In the genomic region with DNA sequence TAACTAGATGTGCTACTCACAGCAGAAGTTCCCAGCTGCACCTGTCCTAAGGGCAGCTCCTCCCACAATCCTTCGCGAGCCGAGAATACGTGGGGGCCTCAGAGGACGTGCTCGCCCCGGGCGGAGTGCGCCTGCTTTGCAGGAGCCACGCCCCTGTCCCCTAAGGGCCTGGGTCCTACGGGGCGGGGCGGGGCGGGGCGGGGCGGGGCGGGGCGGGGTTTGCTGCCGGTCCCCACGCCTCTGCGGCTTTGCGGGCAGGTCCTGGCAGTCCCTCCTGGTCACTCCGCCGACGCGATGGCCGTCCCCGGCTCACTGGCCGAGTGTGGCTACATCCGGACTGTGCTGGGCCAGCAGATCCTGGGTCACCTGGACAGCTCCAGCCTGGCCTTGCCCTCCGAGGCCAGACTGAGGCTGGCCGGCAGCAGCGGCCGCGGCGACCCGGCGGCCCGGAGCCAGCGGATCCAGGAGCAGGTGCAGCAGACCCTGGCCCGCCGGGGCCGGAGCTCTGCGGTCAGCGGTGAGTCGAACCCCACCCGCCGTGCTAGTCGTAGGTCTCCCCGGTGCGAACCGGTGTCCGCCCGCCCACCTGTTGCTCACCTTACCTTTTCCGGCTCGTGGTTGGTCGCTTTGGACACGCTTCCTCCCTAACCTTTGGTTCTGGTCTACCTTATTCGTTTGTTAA, we compare ENCODE assay signal across 8 mouse cellular contexts. TPM values are rescaled to one million over a fixed set of nuclear protein-coding genes. Genes with fewer than 3 reads are reported as not detected.
DNase-seq lines count a peak whose midpoint lies in the region; ATAC-seq and TF ChIP-seq lines count a peak whose summit lies in the region.

Gene Pkp2, plus strand, starts transcription at position 240 of the 682 bp plus-strand sequence.

- H3K4me3 ChIP-seq in E14TG2a.4 (replicated peaks; ENCODE audit: low read length), result peak within 1 kb of the TSS; percentile 94
- peak within 1 kb of the TSS; percentile 25 for H3K4me3 ChIP-seq in bone marrow, adult 2 months (replicated peaks; ENCODE audit: control insufficient read depth, low read depth, low read length)
- peak within 1 kb of the TSS; percentile 52 for H3K4me3 ChIP-seq in embryonic facial prominence, embryonic 15.5 days (replicated peaks)
- H3K4me3 ChIP-seq in heart, embryonic 14.5 days (ENCODE audit: control insufficient read depth in 1 of 2, insufficient read depth in 1 of 2, low read depth in 1 of 2, low read length in 2 of 2), result peak within 1 kb of the TSS; percentile 86 to 92
- H3K4me3 ChIP-seq in kidney, postnatal 0 days (replicated peaks; ENCODE audit: low read depth, low read length), result peak within 1 kb of the TSS; percentile 71
- H3K4me3 ChIP-seq in liver, embryonic 15.5 days (replicated peaks), result peak within 1 kb of the TSS; percentile 65
- H3K4me3 ChIP-seq in neural tube, embryonic 13.5 days, result peak within 1 kb of the TSS; percentile 76

- peaks cover 3% of the 10 kb centered on the region; the same call in 1 of the 2 replicates for H3K36me3 ChIP-seq in E14TG2a.4 (ENCODE audit: insufficient read depth, low read length)
- H3K36me3 ChIP-seq in embryonic facial prominence, embryonic 15.5 days, result no peaks in the 10 kb centered on the region
- H3K36me3 ChIP-seq in heart, embryonic 14.5 days (ENCODE audit: control insufficient read depth, insufficient read depth, low read length), result 0 out of 2 replicates have a peak, but pooled peaks cover 3% of the 10 kb centered on the region
- no peaks in the 10 kb centered on the region for H3K36me3 ChIP-seq in kidney, postnatal 0 days (ENCODE audit: insufficient read depth, low read length)
- H3K36me3 ChIP-seq in liver, embryonic 15.5 days (replicated peaks), result no peaks in the 10 kb centered on the region
- H3K36me3 ChIP-seq in neural tube, embryonic 13.5 days, result no peaks in the 10 kb centered on the region

- WGBS in bone marrow, adult 2 months, result under 1% methylated on average over 59 of the region's 59 CpGs
- under 1% methylated on average over 55 of the region's 59 CpGs for WGBS in embryonic facial prominence, embryonic 15.5 days
- WGBS in heart, embryonic 14.5 days, result under 1% methylated on average over 59 of the region's 59 CpGs
- under 1% methylated on average over 58 of the region's 59 CpGs for WGBS in kidney, postnatal 0 days
- WGBS in liver, embryonic 15.5 days (ENCODE audit: insufficient replicate concordance), result under 1% methylated on average over 58 of the region's 59 CpGs
- under 1% methylated on average over 51 of the region's 59 CpGs for WGBS in neural tube, embryonic 13.5 days

- peak within 1 kb of the TSS; percentile 92 for H3K4me2 ChIP-seq in embryonic facial prominence, embryonic 15.5 days (replicated peaks)
- H3K4me2 ChIP-seq in heart, embryonic 14.5 days (ENCODE audit: low read length), result peak within 1 kb of the TSS; percentile 81
- peak within 1 kb of the TSS; percentile 96 for H3K4me2 ChIP-seq in kidney, postnatal 0 days (ENCODE audit: low read length)
- peak within 1 kb of the TSS; percentile 87 for H3K4me2 ChIP-seq in liver, embryonic 15.5 days
- H3K4me2 ChIP-seq in neural tube, embryonic 13.5 days, result peak within 1 kb of the TSS; percentile 100

- H3K9me3 ChIP-seq in E14TG2a.4 (ENCODE audit: low read length), result no peaks in the 10 kb centered on the region
- H3K9me3 ChIP-seq in embryonic facial prominence, embryonic 15.5 days (replicated peaks), result no peaks in the 10 kb centered on the region
- H3K9me3 ChIP-seq in heart, embryonic 14.5 days (ENCODE audit: control insufficient read depth, low read length), result no peaks in the 10 kb centered on the region
- H3K9me3 ChIP-seq in kidney, postnatal 0 days (replicated peaks; ENCODE audit: low read length), result no peaks in the 10 kb centered on the region
- H3K9me3 ChIP-seq in liver, embryonic 15.5 days (replicated peaks), result no peaks in the 10 kb centered on the region
- H3K9me3 ChIP-seq in neural tube, embryonic 13.5 days, result no peaks in the 10 kb centered on the region

- peaks cover 14% of the 10 kb centered on the region for H3K27me3 ChIP-seq in E14TG2a.4 (ENCODE audit: insufficient read depth, low read length)
- H3K27me3 ChIP-seq in embryonic facial prominence, embryonic 15.5 days, result peaks cover 35% of the 10 kb centered on the region
- H3K27me3 ChIP-seq in heart, embryonic 14.5 days (ENCODE audit: control insufficient read depth, insufficient read depth, low read length), result no peaks in the 10 kb centered on the region
- H3K27me3 ChIP-seq in kidney, postnatal 0 days (ENCODE audit: insufficient read depth, low read length), result 0 out of 2 replicates have a peak, but pooled peaks cover 13% of the 10 kb centered on the region
- peaks cover 49% of the 10 kb centered on the region for H3K27me3 ChIP-seq in liver, embryonic 15.5 days
- H3K27me3 ChIP-seq in neural tube, embryonic 13.5 days, result peaks cover 32% of the 10 kb centered on the region

- TF ChIP-seq POLR2A in bone marrow, adult 2 months (IDR thresholded peaks at IDR 0.05; ENCODE audit: borderline replicate concordance, control insufficient read depth, low read depth, low read length), result no peak

- no peak within 1 kb of the TSS for H3K27ac ChIP-seq in bone marrow, adult 2 months (ENCODE audit: control insufficient read depth, insufficient read depth, low read depth, low read length, poor library complexity)
- H3K27ac ChIP-seq in embryonic facial prominence, embryonic 15.5 days (replicated peaks), result no peak within 1 kb of the TSS
- peak within 1 kb of the TSS; percentile 89 to 98 for H3K27ac ChIP-seq in heart, embryonic 14.5 days (replicated peaks in 1 of 2; ENCODE audit: control insufficient read depth in 1 of 2, insufficient read depth in 1 of 2, low read depth in 2 of 2, low read length in 2 of 2)
- H3K27ac ChIP-seq in kidney, postnatal 0 days, result peak within 1 kb of the TSS; percentile 77
- H3K27ac ChIP-seq in liver, embryonic 15.5 days (replicated peaks), result peak within 1 kb of the TSS; percentile 57
- no peak within 1 kb of the TSS for H3K27ac ChIP-seq in neural tube, embryonic 13.5 days (replicated peaks)

- DNase-seq in kidney, postnatal 0 days (ENCODE audit: low spot score), result peak; percentile 70
- peak; percentile 21 to 35 for DNase-seq in thymus, postnatal 10 days (ENCODE audit: low spot score in 2 of 2)

- no peak within 1 kb of the TSS for H3K9ac ChIP-seq in embryonic facial prominence, embryonic 15.5 days
- peak within 1 kb of the TSS; percentile 98 for H3K9ac ChIP-seq in heart, embryonic 14.5 days (ENCODE audit: low read length)
- peak within 1 kb of the TSS; percentile 70 for H3K9ac ChIP-seq in kidney, postnatal 0 days (ENCODE audit: low read depth, low read length)
- peak within 1 kb of the TSS; percentile 52; the same call in 1 of the 2 replicates for H3K9ac ChIP-seq in liver, embryonic 15.5 days
- peak within 1 kb of the TSS; percentile 74 for H3K9ac ChIP-seq in neural tube, embryonic 13.5 days

- peak; percentile 90 for ATAC-seq in embryonic facial prominence, embryonic 15.5 days (ENCODE audit: insufficient number of reproducible peaks, low FRiP score, low TSS enrichment, low read depth)
- peak; percentile 96 for ATAC-seq in heart, embryonic 14.5 days (ENCODE audit: insufficient number of reproducible peaks, insufficient read depth, low FRiP score, low read depth)
- peak; percentile 95 for ATAC-seq in kidney, postnatal 0 days (replicated peaks; ENCODE audit: low FRiP score, low read depth)
- ATAC-seq in liver, embryonic 15.5 days (ENCODE audit: insufficient read depth), result peak; percentile 89
- ATAC-seq in neural tube, embryonic 13.5 days (ENCODE audit: low read depth), result peak; percentile 94

- H3K4me1 ChIP-seq in E14TG2a.4 (replicated peaks; ENCODE audit: low read depth, low read length), result peaks cover 35% of the 10 kb centered on the region
- no peaks in the 10 kb centered on the region for H3K4me1 ChIP-seq in bone marrow, adult 2 months (ENCODE audit: control insufficient read depth, insufficient read depth, low read length)
- H3K4me1 ChIP-seq in embryonic facial prominence, embryonic 15.5 days, result peaks cover 13% of the 10 kb centered on the region
- H3K4me1 ChIP-seq in heart, embryonic 14.5 days (ENCODE audit: control insufficient read depth in 2 of 2, insufficient read depth in 2 of 2, low read length in 2 of 2), result peaks cover 2 to 18% of the 10 kb centered on the region in 2 experiments; a peak in 3 of 4 replicates
- peaks cover 11% of the 10 kb centered on the region for H3K4me1 ChIP-seq in kidney, postnatal 0 days (replicated peaks; ENCODE audit: insufficient read depth, low read length)
- H3K4me1 ChIP-seq in liver, embryonic 15.5 days (replicated peaks), result peaks cover 17% of the 10 kb centered on the region; the same call in 1 of the 2 replicates
- peaks cover 11% of the 10 kb centered on the region; the same call in 1 of the 2 replicates for H3K4me1 ChIP-seq in neural tube, embryonic 13.5 days (replicated peaks)

- TF ChIP-seq CTCF in E14TG2a.4 (conservative IDR thresholded peaks at IDR 0.05; ENCODE audit: low read length), result no peak
- no peak for TF ChIP-seq CTCF in bone marrow, adult 2 months (IDR thresholded peaks at IDR 0.05; ENCODE audit: control insufficient read depth, insufficient read depth, low read length)
- TF ChIP-seq CTCF in kidney, postnatal 0 days (IDR thresholded peaks at IDR 0.05; ENCODE audit: low read depth), result no peak

RNA-seq across cellular contexts. Expression of gene Pkp2, which starts in this region (rescaled TPM):
- 2.7 TPM in 1 of 2 replicates, not detected in the other for polyA plus RNA-seq in bone marrow, adult 2 months (2011; ENCODE audit: insufficient read depth, insufficient read length, low replicate concordance, missing spikeins)
- 5.4 and 6.5 TPM in 2 replicates for polyA plus RNA-seq in embryonic facial prominence, embryonic 15.5 days (2015; fragmentation: Nextera tagmentation; extraction: Ambion mirVana)
- 157 and 162 TPM in 2 replicates for polyA plus RNA-seq in heart, embryonic 14.5 days (2014; fragmentation: Nextera tagmentation; extraction: Ambion mirVana)
- polyA plus RNA-seq in kidney, postnatal 0 days (2015; fragmentation: Nextera tagmentation; extraction: Ambion mirVana), result 14.0 and 14.6 TPM in 2 replicates
- 10.5 and 11.7 TPM in 2 replicates for polyA plus RNA-seq in liver, embryonic 15.5 days (2015; fragmentation: Nextera tagmentation; extraction: Ambion mirVana)
- polyA plus RNA-seq in neural tube, embryonic 13.5 days (2015; fragmentation: Nextera tagmentation; extraction: Ambion mirVana), result 1.6 and 2.1 TPM in 2 replicates

Comparison
In these comparisons a context has a peak if more than half of its experiments do, and no peak if none do; other contexts are left out.
1. RNA of gene Pkp2 (polyA plus RNA-seq): 157 to 162 TPM in heart, embryonic 14.5 days; 14.0 to 14.6 TPM in kidney, postnatal 0 days, 10.5 to 11.7 TPM in liver, embryonic 15.5 days, 5.4 to 6.5 TPM in embryonic facial prominence, embryonic 15.5 days, 2.7 TPM in bone marrow, adult 2 months and 1.6 to 2.1 TPM in neural tube, embryonic 13.5 days; every median in the first group is over 10 times any median in the second.
2. H3K4me3 ChIP-seq: peak in every context shown above with its lines; median percentile 94 in E14TG2a.4; 89 in heart, embryonic 14.5 days; 76 in neural tube, embryonic 13.5 days; 71 in kidney, postnatal 0 days; 65 in liver, embryonic 15.5 days; 52 in embryonic facial prominence, embryonic 15.5 days; 25 in bone marrow, adult 2 months.
3. H3K27ac ChIP-seq: peak in heart, embryonic 14.5 days (2 of 2), kidney, postnatal 0 days (single experiment) and liver, embryonic 15.5 days (single experiment); none in bone marrow, adult 2 months (single experiment), embryonic facial prominence, embryonic 15.5 days (single experiment) and neural tube, embryonic 13.5 days (single experiment).
4. Peak in every context shown above with its lines, with median percentiles within 50 percentile points of each other: ATAC-seq and H3K4me2 ChIP-seq.